Mouse (Mus musculus): ENCODE results near the gene Trim8.
A peak's percentile ranks its signal among the peaks of the same experiment; 100 is the strongest.

Trim8 gene

GRCm38 (mm10) chr19:46501401-46502068, at the start of gene Trim8:
Gene Trim8 (plus strand): TSS chr19:46501702.
- DNase-seq, result peak; percentile 67 to 77

GRCm38 (mm10) chr19:46452052-46452827, 49.3 kb upstream of the Trim8 start:
- DNase-seq, result peak; percentile 50 to 57

GRCm38 (mm10) chr19:46452916-46453315, 48.6 kb upstream of the Trim8 start:
- no peak for DNase-seq

GRCm38 (mm10) chr19:46454126-46454880, 47.2 kb upstream of the Trim8 start:
- DNase-seq, result no peak

GRCm38 (mm10) chr19:46455032-46455431, 46.5 kb upstream of the Trim8 start:
- no peak for DNase-seq

GRCm38 (mm10) chr19:46455556-46455955, 45.9 kb upstream of the Trim8 start:
- DNase-seq, result no peak

GRCm38 (mm10) chr19:46456018-46456735, 45.3 kb upstream of the Trim8 start:
- DNase-seq, result no peak

- no peak for DNase-seq
These were observed 43.7 kb upstream of the Trim8 start for GRCm38 (mm10) chr19:46457798-46458197.

- no peak for DNase-seq
These were observed 42.2 kb upstream of the Trim8 start for GRCm38 (mm10) chr19:46459256-46459655.

- no peak for DNase-seq
These were observed 41.6 kb upstream of the Trim8 start for GRCm38 (mm10) chr19:46459889-46460288.

- no peak for DNase-seq
These were observed 38.9 kb upstream of the Trim8 start for GRCm38 (mm10) chr19:46462574-46462973.

- no peak for DNase-seq
These were observed 38.1 kb upstream of the Trim8 start for GRCm38 (mm10) chr19:46463446-46463845.

GRCm38 (mm10) chr19:46466160-46466559, 35.3 kb upstream of the Trim8 start:
- peak in 1 of 2 experiments; percentile 48 for DNase-seq

GRCm38 (mm10) chr19:46467051-46467503, 34.4 kb upstream of the Trim8 start:
- no peak for DNase-seq

GRCm38 (mm10) chr19:46470364-46471240, 30.9 kb upstream of the Trim8 start:
- DNase-seq, result peak in 1 of 2 experiments; percentile 33

- no peak for DNase-seq
These were observed 30.0 kb upstream of the Trim8 start for GRCm38 (mm10) chr19:46471324-46472093.

- DNase-seq, result no peak
These were observed 24.1 kb upstream of the Trim8 start for GRCm38 (mm10) chr19:46477432-46477845.

GRCm38 (mm10) chr19:46478242-46478641, 23.3 kb upstream of the Trim8 start:
- DNase-seq, result no peak

GRCm38 (mm10) chr19:46478826-46479225, 22.7 kb upstream of the Trim8 start:
- DNase-seq, result no peak

GRCm38 (mm10) chr19:46479306-46480075, 22.0 kb upstream of the Trim8 start:
- DNase-seq, result peak; percentile 33 to 56

Measured in thymus, postnatal 36 days (tissue).